Mouse (Mus musculus) T-helper 1 cell (primary cell): ENCODE measurements at regions not wholly inside any gene's neighbourhood (a gene's known extent, or its start where the extent isn't known, plus 50 kb on each side); places are given as distances from the start of the nearest gene placed in this dataset.

Experiments
- in situ Hi-C: fragments of 300-600 bp; cut with MboI, MseI; formaldehyde crosslinking; loops from one replicate; pipeline ENCODE4 v1.15.1; 2025; ENCODE audit warnings: high pct_unique_total_duplicates

DNA sequence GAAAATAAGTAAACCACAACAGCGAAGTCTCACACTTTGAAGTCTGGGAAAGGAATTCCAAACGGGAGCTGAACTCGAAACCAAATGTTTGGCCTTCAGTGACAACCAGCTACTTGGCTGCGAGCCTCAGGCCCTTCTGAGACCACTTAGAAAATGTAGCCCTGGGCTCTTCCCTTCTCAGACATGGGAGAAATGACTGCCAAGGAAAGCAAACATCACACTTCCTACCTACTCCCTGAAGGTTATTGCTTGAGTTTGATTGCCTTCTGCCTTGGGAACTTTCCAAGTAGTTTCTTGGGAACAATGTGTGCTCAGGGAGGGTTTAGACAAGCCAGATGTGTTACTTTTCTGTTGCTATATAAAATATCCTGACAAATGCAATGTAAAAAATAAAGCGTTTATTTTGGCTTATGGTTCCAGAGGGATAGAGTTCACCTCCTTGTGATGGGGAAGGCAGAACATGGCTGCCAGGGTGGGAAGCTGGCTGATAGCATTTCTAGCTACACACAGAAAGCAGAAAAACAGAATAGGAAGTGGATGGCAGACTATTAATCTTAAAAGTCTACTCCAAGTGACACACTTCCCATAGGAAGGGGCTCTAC is 194.8 kb upstream of the Rack1 start:
- in situ Hi-C loops: no loop called here

DNA sequence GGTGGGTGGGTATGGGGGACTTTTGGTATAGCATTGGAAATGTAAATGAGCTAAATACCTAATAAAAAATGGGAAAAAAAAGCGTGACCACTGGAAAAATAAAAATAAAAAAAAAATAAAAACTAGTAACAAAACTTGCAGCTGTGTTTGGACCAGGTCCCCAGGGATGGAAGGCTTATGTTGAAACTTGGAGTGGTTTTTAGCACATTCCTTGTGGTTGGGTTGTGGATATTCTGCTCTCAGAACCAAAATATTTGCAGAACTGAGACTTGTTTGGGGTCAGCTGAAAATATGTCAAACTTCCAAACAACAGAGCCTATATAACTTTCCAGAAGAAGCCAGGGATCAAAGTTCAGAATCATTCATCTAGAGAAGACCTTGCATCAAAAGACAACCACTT is 199.0 kb upstream of the Rack1 start:
- in situ Hi-C loops: no loop called here

DNA sequence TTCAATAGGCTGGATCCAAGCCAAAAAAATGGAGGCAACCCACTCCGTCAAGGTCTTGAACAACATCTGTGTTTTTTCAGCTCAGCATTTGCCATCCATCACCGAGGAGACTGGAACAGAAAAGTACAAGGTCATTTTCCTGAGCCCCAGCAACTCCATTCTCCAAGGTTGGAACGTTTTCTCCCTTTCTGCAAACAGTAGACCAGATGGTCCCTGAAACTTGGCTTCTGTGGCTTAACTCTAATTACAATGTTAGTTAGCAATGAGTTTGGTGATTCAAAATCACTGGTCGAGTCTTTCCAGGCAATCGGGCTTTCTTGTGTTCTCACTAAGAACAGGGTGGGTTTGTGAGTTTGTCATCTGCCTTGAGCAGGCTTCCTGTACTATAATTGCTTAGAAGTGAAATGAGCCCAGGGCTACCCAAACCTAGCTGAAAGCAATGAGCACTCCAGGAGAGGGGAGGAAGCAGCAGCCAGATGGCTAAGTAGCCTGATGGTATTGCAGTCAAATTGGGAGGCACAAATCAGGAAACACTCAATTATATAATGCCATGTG is 200.5 kb upstream of the Rack1 start:
- in situ Hi-C loops: no loop called here

DNA sequence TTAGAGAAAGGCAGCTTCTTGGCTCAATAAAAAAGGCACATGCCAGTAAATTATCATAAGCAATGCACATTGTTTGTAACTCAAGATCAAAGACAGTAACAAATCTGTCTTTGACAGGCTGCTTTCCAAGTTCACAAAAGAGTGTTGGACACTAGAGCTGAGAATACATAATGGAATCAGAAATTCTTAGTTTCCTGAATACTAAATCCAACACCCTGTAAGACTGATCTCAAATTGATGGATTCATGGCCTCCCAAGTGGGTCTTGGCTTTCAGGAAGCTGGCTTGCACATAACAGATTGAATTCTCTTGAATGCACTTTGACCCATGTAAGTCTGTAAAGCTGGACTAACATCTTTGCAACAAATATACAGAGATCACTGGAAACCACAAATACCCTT is 201.1 kb upstream of the Rack1 start:
- in situ Hi-C loops: no loop called here

DNA sequence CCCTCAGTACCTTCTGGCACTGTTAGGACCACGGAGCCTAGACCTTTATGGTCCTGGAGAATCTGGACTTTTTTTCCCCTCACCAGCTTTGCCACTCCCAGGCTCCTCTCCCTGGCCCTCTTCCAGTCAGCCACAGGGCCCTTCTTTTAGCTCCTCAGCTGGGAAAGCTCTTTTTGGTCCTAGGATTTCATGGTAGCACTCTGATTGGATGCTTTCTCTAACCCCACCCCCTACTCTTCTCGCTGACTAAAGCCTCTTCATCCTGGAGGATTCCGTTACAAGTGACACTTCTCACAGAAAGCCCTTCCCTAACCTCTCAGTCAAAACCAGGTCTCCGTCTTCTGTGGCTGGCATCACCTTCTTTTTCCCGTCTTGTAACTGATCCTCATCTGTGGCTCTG is 205.7 kb upstream of the Rack1 start:
- in situ Hi-C loops: no loop called here

DNA sequence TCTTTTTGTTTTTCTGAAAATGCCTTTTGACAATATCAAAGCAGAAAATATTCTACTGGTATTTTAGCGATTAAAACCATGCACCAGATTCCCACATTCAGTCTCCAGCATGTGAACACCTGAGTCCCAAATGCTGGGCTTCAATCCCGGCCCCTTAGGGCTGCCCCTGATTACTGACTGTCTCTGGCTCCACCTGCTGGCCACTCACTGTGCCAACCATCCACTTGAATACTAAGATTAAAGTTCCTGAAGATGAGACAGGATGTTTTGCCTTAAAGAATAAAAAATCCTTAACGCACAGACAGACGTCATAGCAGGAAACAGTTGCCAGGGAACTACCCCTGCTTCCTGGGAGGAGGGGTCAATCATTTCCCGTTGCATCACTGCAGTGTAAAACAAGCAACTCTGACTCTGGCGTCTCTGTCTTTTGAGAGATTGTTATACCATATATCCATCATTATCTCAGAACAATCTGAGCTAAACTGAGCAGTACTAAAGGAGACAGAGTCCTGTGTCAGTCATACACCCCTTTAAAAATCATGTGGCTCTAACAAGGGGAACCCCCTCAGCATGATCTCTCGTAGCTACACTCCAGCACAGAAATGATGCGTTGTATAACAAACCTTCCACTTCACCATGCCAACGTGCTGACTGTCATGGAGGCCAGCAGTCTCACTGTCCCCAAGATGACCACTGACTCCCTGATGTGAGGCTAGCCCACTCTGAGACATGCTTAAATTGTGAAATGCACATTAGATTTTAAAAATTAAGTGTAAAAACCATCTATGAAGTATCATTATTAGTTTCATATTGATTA is 211.1 kb upstream of the Rack1 start:
- in situ Hi-C loops: no loop called here

DNA sequence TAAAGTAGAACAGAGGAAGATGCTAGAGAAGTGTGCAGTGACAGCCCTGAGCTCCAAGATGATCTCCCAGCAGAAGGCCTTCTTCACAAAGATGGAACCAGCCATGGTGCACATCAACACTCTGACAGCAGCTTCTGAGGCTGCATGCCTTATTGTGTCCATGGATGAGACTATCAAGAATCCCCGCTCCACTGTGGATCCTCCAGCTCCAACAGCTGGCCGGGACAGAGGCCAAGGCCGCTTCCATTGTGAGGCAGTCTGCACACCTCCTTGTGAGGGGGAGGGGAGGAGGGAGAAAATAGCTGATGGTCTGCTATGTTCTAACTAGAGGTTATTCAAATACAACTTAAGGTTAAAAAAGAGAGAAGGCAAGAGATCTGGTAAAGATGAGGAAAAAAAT is 231.4 kb upstream of the Rack1 start:
- in situ Hi-C loops: no loop called here

DNA sequence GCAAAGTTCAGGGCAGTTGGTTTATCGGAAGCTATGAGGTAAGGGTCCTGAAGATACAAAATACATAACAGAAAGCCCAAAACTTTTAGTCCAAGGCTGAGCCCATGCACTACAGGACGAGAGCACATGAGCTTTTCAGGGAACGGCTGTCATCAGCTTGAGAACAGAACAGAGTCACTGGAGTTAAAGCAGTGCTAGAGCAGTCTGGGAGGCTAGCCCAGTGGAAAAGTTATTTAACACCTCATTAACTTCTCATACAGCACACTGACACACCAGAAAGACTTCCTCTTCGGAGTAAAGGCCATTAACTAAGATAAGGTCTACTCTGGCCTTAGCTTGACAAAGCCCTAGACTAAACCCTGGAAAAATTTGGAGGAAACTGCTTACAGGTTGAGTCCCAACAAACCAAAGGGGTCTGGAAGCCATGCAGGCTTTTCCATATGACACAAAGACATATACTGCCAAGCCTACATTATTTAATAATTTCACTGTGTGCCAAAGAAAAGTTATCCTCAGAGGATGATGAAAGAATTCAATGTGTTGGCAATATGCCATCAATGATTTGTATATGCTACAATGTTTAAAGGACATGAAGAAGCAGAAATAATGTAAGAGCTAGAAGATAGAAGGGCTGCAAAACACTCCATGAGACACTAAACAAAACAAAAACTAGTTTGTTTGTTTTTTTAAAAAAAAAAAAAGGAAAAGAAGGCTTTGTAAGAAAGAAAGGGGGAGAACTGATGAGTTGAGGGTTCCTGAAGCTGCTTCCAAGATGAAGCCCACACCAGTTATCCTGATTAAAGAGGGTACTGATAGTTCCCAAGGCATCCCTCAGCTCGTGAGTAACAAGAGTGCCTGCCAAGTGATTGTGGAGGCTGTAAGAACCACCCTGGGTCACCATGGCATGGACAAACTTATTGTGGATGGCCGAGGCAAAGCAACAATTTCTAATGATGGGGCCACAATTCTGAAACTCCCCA is 232.3 kb upstream of the Rack1 start:
- in situ Hi-C loops: no loop called here

DNA sequence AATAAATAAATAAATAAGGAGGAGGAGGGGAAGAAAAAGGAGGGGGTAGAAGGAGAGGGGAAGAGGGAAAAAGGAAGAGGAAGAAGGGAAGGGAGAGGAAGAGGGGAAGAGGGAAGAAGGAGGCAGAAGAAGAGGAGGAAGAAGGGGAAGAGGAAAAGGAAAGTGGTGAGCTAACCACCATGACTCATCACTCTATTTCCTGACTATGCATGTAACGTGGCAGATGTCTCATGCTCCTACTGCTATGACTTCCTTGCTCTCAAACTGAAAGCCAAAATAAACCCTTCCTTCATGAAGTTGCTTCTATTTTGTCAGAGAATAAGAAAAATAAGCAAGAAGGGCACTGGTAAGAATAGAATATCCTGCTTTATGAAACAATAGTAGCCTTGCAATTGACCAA is 242.1 kb upstream of the Rack1 start:
- in situ Hi-C loops: no loop called here

DNA sequence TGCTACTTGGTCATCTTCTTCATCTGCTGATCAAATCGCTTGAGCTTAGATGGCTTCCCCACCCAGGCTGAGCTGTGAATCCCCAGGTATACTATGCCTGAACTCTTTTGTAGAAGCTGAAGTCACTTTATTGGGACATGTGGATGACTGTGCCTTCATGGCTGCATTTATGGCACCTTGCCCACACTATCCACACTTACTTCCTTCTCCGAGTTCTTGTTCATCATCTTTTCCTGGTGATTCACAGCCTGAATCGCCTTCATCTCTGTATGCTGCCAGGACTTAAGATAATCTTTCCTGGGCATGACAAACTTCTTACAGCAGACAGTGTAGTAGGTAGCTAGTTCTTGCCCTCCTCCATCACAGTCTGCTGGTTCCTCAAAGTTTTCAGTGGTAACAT is 248.1 kb upstream of the Rack1 start:
- in situ Hi-C loops: no loop called here

DNA sequence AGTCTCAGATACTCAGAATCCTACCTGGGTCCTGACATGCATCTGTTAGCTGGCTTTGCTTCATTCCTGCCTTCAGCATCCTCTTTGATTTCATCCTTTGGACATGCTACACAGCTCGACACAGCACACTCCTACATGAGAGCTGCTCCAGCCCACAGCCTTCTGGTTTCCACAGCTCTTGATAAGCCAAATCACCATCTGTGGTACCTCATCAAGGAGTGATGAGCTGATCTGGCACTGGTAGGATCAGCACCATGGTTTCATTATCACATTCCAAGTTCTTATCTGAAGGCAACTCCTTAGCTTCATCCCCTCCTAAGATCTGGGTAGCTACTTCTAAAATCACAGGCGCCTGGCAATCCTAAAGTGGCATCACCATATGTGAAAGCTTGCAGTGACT is 248.9 kb upstream of the Rack1 start:
- in situ Hi-C loops: no loop called here

DNA sequence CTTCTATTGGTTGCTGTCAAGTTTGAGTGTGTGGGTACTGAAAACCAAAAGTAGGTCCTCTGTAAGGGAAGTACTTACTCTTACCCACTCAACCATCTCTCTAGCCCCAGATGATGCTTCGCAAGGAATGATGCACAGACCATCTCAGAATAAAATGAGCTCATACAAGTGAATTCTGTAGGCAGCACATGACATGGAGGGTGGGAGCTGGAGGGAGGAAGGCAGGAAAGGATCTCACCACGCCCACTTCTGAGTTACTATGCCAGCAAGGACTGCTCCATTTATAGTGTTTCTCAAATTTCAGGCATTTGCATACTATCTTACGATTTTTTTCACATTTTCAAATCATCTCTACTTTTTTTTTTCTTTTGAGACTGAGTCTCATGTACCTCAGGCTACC is 273.8 kb upstream of the Rack1 start:
- in situ Hi-C loops: no loop called here

DNA sequence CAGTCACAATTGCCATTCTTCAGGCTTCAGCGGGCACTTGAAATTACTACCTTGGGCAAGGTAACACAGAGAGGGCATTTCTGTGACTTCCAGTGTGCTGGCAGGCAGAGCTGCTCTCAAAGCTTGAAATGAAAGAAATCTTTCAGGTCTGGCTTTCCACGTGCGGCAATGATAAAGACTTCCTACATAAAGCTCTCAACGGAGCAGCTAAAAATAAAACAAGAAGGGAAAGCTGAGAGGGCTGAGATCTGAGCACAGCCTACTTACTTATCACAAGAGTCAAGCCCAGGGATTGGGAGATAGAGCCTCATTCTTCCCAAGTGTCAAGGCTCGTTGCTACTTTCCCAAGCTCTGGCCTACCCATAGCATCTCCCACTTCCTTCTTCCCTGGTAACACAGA is 274.6 kb upstream of the Rack1 start:
- in situ Hi-C loops: no loop called here

DNA sequence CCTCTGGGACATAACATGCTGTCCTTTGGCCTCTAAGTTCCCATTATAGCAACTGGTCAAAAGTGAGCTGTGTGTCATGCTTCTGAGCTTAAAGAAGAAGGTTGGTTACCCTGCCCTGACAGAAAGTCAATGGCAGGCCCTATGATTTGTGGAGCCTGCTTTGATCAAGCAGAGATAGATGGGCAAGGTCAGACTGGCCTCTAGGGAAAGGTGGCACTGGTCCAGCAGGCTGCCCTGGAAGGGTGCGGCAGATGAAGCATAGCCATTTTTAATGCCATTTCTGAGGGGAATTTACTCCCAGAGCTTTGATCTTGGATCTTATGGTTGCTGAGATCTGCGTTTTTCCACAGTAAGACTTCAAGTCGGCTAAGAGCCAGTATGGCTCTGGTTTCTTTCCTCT is 293.2 kb upstream of the Rack1 start:
- in situ Hi-C loops: no loop called here

DNA sequence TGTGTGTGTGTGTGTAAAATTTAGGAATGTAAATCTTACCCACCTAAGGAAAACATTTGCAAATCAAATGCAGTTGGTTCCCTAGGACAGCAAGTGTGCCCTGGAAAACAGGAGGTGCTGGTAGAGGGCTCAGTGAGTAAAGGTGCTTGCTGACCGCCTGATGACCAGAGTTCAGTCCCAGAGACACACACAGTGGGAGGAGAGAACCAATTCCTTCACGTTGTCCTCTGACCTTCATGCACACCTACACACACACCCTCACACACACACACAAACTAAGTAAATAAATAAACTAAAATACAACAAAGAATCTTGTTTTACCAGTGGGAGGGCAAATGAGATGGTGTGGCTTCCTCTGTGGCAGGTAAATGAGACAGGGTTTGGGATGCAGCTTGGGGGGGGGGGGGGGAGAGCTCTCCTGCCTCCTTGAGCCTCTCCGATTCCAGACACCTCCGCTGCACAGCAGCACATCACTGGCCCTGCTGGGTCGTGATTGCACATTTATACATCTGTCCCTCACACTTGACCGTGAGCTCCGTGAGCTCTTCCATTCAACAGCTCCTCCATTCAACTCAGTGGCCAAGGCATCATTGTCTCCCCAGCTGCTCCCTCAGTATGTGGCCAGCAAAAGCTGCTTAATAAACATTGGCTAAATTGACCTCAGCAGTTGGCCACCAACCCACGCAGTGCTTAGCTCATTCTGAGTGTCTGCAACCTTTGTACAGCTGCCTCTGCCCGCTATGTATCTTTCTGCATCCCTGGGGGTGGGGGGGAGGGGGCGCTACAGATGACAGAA is 297.9 kb upstream of the Rack1 start:
- in situ Hi-C loops: no loop called here

DNA sequence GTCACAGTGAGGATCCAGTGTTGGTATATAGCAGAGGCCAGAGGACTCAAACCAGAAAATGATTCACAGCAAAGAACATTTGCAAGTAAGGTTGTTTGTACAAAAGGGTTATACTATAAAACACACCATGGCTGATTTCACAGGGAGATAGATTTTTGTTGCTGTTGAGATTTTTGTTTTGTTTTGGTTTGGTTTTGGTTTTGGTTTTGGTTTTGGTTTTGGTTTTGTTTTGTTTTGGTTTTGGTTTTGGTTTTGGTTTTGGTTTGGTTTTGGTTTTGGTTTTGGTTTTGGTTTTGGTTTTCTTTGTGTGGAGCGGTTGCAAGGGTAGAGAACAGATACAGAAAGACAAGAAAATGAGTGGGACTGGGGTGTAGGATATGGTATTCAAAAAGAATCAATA is 301.1 kb upstream of the Rack1 start:
- in situ Hi-C loops: no loop called here

DNA sequence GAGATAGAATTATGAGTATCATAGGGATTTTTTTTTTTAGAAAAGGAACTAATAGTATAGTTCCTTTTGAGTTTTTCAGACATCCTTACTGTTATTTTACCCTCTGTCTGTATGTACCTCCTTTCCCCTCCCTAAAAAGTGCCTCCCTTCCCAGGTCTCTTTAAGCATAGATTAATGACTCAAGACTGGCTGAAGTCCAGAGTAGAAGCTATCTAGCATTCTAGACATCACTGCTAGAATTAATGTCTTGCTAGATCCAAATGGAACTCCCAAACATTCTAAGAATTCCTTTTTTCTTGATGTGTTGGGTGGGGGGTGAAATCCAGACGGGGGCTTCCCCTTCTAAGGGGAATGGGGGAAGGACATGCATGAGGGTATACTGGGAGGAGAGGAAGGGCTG is 311.8 kb upstream of the Rack1 start:
- in situ Hi-C loops: loop anchor here (10.0 kb wide), 1 partner anchor 886 kb away; no protein-coding TSS in a partner anchor

DNA sequence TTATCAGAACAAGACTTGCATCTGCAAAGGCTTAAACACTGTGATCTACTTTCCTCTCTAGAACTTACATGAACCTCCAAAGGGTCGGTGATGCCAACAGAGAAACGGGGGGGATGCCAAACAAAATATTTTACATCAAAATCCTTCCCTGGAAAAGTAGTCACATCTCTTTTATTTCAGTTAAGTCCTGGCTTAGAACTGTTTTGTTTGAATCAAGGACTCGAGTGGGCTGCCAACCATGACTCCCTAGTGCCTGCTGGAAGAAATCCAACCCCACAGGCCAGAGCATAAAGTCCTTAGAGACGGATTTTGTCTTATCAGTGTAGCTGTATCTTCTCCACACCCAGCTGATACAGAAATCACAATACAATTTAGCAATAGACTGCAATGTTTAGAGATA is 336.1 kb upstream of the Rack1 start:
- in situ Hi-C loops: no loop called here

DNA sequence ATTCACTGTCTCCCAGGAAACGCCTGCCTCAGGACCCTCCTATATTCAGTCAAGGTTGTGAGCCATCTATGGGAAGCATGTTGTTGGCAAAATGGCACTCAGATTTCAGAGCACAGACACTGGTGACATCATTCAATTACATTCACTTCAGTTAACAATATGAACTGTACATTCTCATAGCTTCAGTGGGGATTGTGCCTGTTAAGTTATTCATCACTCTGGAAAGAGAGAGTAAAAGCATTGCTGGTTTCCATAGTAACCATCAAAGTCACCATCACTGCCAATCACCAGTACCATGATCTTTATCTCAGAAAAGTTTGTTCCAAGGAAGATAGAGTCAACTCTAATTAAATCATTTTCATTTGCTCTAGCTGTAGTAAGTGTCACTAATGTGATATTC is 350.2 kb upstream of the Rack1 start:
- in situ Hi-C loops: no loop called here

DNA sequence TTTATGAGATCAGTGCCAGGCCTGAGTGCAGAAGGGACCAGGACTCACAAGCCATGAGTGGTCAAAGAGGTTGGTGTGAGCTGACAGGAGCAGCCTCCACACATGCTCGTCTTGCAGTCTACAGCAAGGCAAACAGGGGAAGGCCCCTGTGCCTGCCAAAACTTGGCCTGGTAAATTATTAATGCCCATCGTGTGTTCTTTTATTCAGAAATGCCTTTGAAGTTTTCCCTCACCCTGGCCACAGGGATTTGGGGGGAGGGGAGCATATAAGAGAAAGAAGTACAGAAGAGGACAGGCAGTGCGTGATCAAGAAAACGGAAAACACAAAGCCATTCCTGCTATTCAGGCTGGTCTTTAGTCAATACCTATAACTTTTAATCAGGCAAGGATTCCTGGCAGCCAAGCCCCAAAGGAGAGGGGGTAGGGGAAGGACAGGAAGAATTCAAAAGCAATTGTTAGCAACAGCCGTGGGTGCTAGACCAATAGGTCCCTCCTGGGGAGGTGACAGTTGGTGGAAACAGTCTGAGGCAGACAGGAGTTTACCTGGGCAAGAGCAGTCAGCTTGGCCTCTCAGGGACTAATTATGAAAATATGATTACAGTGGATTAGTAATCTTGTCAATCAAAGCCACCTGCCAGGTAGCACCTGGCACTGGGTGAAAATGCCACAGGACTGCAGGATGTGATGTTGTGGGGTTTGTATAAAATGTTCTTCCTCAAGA is 357.4 kb upstream of the Rack1 start:
- in situ Hi-C loops: no loop called here

DNA sequence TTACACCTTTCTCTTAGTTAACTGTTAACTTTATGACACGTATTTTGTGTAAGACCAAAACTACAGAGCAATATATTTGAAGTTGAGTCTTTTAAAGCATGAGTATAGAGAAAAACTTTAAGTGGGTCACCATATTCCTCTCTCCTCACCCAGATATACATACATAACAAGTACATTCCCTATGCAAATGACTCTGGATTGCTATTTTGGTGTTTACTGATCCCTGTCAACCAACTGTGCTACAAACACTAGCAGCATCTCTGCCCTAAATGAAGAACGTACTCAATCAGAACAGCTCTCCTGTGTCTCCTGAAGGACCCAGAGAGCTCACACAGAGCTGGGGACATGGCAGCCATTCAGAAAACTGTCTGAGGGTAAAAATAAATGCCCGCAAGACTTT is 363.4 kb upstream of the Rack1 start:
- in situ Hi-C loops: no loop called here
